In genomic region chr7:128220936-128221335, GRCm38 (mm10) we compare ENCODE assay signal across 17 mouse cellular contexts. TPM values are rescaled to one million over a fixed set of nuclear protein-coding genes. Genes with fewer than 3 reads are reported as not detected.
DNase-seq lines count a peak whose midpoint lies in the region.
"Had no signal": no experiment of that assay in that cellular context is flagged by ENCODE, and none has a peak within 500 bp of the region (broad histone marks: within the 10 kb centered on the region; RNA-seq: fewer than 3 reads in every experiment).

No protein-coding gene starts in this region.

- peak; percentile 33 for DNase-seq in kidney, adult 11 months
- DNase-seq in kidney, postnatal 14 days, result no peak
- DNase-seq in layer of hippocampus, adult 9-11 months, result peak; percentile 72
- no peak for DNase-seq in layer of hippocampus, adult 8-10 months (ENCODE audit: low spot score in 2 of 2)
- DNase-seq in brain, adult 2 months (ENCODE audit: low read depth, low spot score), result peak; percentile 72
- DNase-seq in telencephalon, adult 2 months (ENCODE audit: low read depth, low spot score), result peak; percentile 66
- DNase-seq: adrenal gland, postnatal 25 days; B cell, adult 2 months; cerebellum, adult 2 months; cerebellum, postnatal 14 days; gastrocnemius, adult 2 months; heart, postnatal 14 days; kidney, postnatal 4 days had no signal

RNA-seq across cellular contexts. Expression of gene Cox6a2, which starts 14.7 kb away (rescaled TPM):
- 10 to 100 TPM in 2 of 4 experiments, 1 to 10 TPM in 2; 2.5 to 18.9 (median 9.2) TPM for total RNA-seq in layer of hippocampus, adult 8-10 months (2022)

RNA-seq across cellular contexts. Expression of gene Armc5, which starts 16.2 kb away (rescaled TPM):
- total RNA-seq in layer of hippocampus, adult 8-10 months (2022), result 10 to 100 TPM; 10.0 to 14.7 (median 11.9) TPM

RNA-seq across cellular contexts. Expression of gene 9130023H24Rik, which starts 16.9 kb away (rescaled TPM):
- total RNA-seq in layer of hippocampus, adult 8-10 months (2022), result 1 to 10 TPM; 3.5 to 5.0 (median 3.7) TPM

RNA-seq across cellular contexts. Expression of gene Tgfb1i1, which starts 25.7 kb away (rescaled TPM):
- total RNA-seq in layer of hippocampus, adult 8-10 months (2022), result 10 to 100 TPM; 13.2 to 16.4 (median 13.6) TPM

RNA-seq across cellular contexts. Expression of gene Slc5a2, which starts 44.5 kb away (rescaled TPM):
- not detected for total RNA-seq in layer of hippocampus, adult 8-10 months (2022)
- total RNA-seq: adrenal gland, postnatal 25 days; gastrocnemius, adult 2 months; gastrocnemius, postnatal 4 days; heart, postnatal 14 days; layer of hippocampus, postnatal 25 days; left cerebral cortex, postnatal 14 days; megakaryocyte, adult 5-6 weeks had no signal

Comparison
In these comparisons a context has a peak if more than half of its experiments do, and no peak if none do; other contexts are left out.
1. DNase-seq: peak in kidney, adult 11 months (single experiment), layer of hippocampus, adult 9-11 months (single experiment), brain, adult 2 months (single experiment) and telencephalon, adult 2 months (single experiment); none in kidney, postnatal 14 days (single experiment) and layer of hippocampus, adult 8-10 months (0 of 2).